Mouse (Mus musculus): ENCODE data around the gene Tmem186. TPM values are rescaled to one million over a fixed set of nuclear protein-coding genes. Genes with fewer than 3 reads are reported as not detected.

The Tmem186 gene
- total RNA-seq, 2 experiments from 2014 or later: 19.1 to 19.4 TPM

- no peak for DNase-seq
These were observed 25.1 kb downstream of the Tmem186 start for GRCm38 (mm10) chr16:8612214-8613005.

GRCm38 (mm10) chr16:8610397-8610796 is 27.1 kb downstream of the Tmem186 start:
- DNase-seq: no peak

GRCm38 (mm10) chr16:8603789-8604188 is 33.7 kb downstream of the Tmem186 start:
- DNase-seq: no peak

- no peak for DNase-seq
These were observed 40.0 kb downstream of the Tmem186 start for GRCm38 (mm10) chr16:8597516-8597915.

GRCm38 (mm10) chr16:8596336-8596735 is 41.2 kb downstream of the Tmem186 start:
- no peak for DNase-seq

GRCm38 (mm10) chr16:8595411-8595810 is 42.1 kb downstream of the Tmem186 start:
- DNase-seq: peak in 1 of 2 experiments; percentile 4

- DNase-seq: no peak
These were observed 52.5 kb downstream of the Tmem186 start for GRCm38 (mm10) chr16:8585056-8585455.

- DNase-seq: no peak
These were observed 53.3 kb downstream of the Tmem186 start for GRCm38 (mm10) chr16:8584248-8584647.

Small RNA genes lying within 50 kb of the gene (microRNA-seq; reads per million reads assigned to microRNA genes)
- 0 reads per million in 2 experiments for gene Gm22137

Other genes with a start within 250 kb of the Tmem186 start
- not detected for gene Tmem114, start 212.6 kb downstream of the Tmem186 start, total RNA-seq (2021)
- gene Mettl22, start 166.9 kb downstream of the Tmem186 start, total RNA-seq (2021): 10 to 100 TPM; 33.3 to 36.9 TPM
- gene Abat, start 124.3 kb downstream of the Tmem186 start, total RNA-seq (2021): 10 to 100 TPM in 1 of 2 experiments, 1 to 10 TPM in 1; 9.8 to 10.2 TPM
- 10 to 100 TPM; 32.7 to 36.3 TPM for gene Pmm2, start within 50 bp of the Tmem186 start, total RNA-seq (2021)
- 10 to 100 TPM; 16.6 to 19.2 TPM for gene Carhsp1, start 34.4 kb upstream of the Tmem186 start, total RNA-seq (2021)
- not detected for gene Gm5767, start 43.1 kb upstream of the Tmem186 start, total RNA-seq (2021)
- gene Usp7, start 154.6 kb upstream of the Tmem186 start, total RNA-seq (2021): 10 to 100 TPM; 41.3 to 49.2 TPM
- gene 1810013L24Rik, start 192.4 kb upstream of the Tmem186 start, total RNA-seq (2021): 100 to 1,000 TPM; 113 to 118 TPM